ENCODE assay signal across 22 mouse cellular contexts in genomic region chr4:109316941-109317894, GRCm38 (mm10). TPM values are rescaled to one million over a fixed set of nuclear protein-coding genes. Genes with fewer than 3 reads are reported as not detected.
DNase-seq lines count a peak whose midpoint lies in the region; TF ChIP-seq lines count a peak whose summit lies in the region.
"Had no signal": no experiment of that assay in that cellular context is flagged by ENCODE, and none has a peak within 500 bp of the region (broad histone marks: within the 10 kb centered on the region; RNA-seq: fewer than 3 reads in every experiment).

No protein-coding gene starts in this region.

- no peak overlapping the region; the same call in 1 of the 2 replicates for H3K27ac ChIP-seq in kidney, adult 2 months (ENCODE audit: insufficient read depth, low read depth, low read length)
- peak overlapping the region; percentile 78 for H3K27ac ChIP-seq in bone marrow macrophage, adult 2 months (ENCODE audit: insufficient read depth, low read depth, low read length)
- H3K27ac ChIP-seq: embryonic facial prominence, embryonic 10.5 days; forebrain, embryonic 15.5 days; heart, embryonic 15.5 days; left cerebral cortex, adult 2 months; midbrain, embryonic 10.5 days; stomach, postnatal 0 days had no signal

- no peak overlapping the region for H3K4me3 ChIP-seq in kidney, adult 2 months (ENCODE audit: insufficient read depth, low read depth, low read length)
- no peak overlapping the region for H3K4me3 ChIP-seq in bone marrow macrophage, adult 2 months (ENCODE audit: insufficient read depth, low read length)
- H3K4me3 ChIP-seq: embryonic facial prominence, embryonic 10.5 days; forebrain, embryonic 15.5 days; heart, embryonic 15.5 days; left cerebral cortex, adult 2 months; midbrain, embryonic 10.5 days had no signal

- no peaks in the 10 kb centered on the region; the same call in none of the 2 replicates for H3K36me3 ChIP-seq in kidney, adult 2 months (ENCODE audit: control insufficient read depth, insufficient read depth, low read length)
- H3K36me3 ChIP-seq: forebrain, embryonic 15.5 days; midbrain, embryonic 10.5 days had no signal

- peaks cover 2% of the 10 kb centered on the region; the same call in 1 of the 2 replicates for H3K4me1 ChIP-seq in kidney, adult 2 months (ENCODE audit: control insufficient read depth, insufficient read depth, low read length)
- H3K4me1 ChIP-seq in bone marrow macrophage, adult 2 months (ENCODE audit: control insufficient read depth, insufficient read depth, low read length): peaks cover 11% of the 10 kb centered on the region
- H3K4me1 ChIP-seq: embryonic facial prominence, embryonic 10.5 days; forebrain, embryonic 15.5 days; midbrain, embryonic 10.5 days had no signal

- DNase-seq in adrenal gland, postnatal 36 days: peak; percentile 6 to 19
- DNase-seq in adrenal gland, postnatal 25 days: no peak
- DNase-seq in kidney, adult 2 months: peak; percentile 66
- no peak for DNase-seq in kidney, adult 18-20 months
- DNase-seq in 3T3-L1 (ENCODE audit: low read depth, low spot score): peak; percentile 49
- no peak for DNase-seq in ovary, adult 18-20 months (ENCODE audit: low spot score)
- DNase-seq in urinary bladder, postnatal 25 days (ENCODE audit: low spot score): no peak
- DNase-seq: adrenal gland, postnatal 14 days; cerebellum, adult 11 months; cerebellum, adult 9-11 months; kidney, adult 11 months; kidney, postnatal 10 days; right cerebral cortex, adult 18-20 months; thymus, adult 2 months; thymus, postnatal 4 days had no signal

- no peak for TF ChIP-seq POLR2A in kidney, adult 2 months (IDR thresholded peaks at IDR 0.05; ENCODE audit: low read depth, low read length)
- no peak for TF ChIP-seq POLR2A in bone marrow macrophage, adult 2 months (IDR thresholded peaks at IDR 0.05; ENCODE audit: borderline replicate concordance, low read depth, low read length)

- TF ChIP-seq CTCF in kidney, adult 2 months (conservative IDR thresholded peaks at IDR 0.05; ENCODE audit: insufficient read depth, insufficient read length, low read depth, low read length): no peak
- no peak for TF ChIP-seq CTCF in bone marrow macrophage, adult 2 months (IDR thresholded peaks at IDR 0.05; ENCODE audit: low read depth, low read length)

- H3K27me3 ChIP-seq in kidney, adult 2 months (replicated peaks; ENCODE audit: control insufficient read depth, insufficient read depth, low read length): no peaks in the 10 kb centered on the region
- H3K27me3 ChIP-seq: forebrain, embryonic 15.5 days; heart, embryonic 15.5 days had no signal

RNA-seq across cellular contexts. Expression of gene Eps15, which starts 37.1 kb away (rescaled TPM):
- total RNA-seq in adrenal gland, postnatal 36 days (2021): 10 to 100 TPM; 75.6 to 91.0 TPM
- total RNA-seq in adrenal gland, postnatal 25 days (2021): 74.9 and 79.7 TPM in 2 replicates
- 14.0 and 19.3 TPM in 2 replicates for polyA plus RNA-seq in kidney, adult 2 months (2012; rRNA removed)
- polyA plus RNA-seq in bone marrow macrophage, adult 2 months (2012; ENCODE audit: insufficient read depth, insufficient read length, missing spikeins): 137 and 156 TPM in 2 replicates

Comparison
In these comparisons a context has a peak if more than half of its experiments do, and no peak if none do; other contexts are left out.
1. DNase-seq: peak in adrenal gland, postnatal 36 days (2 of 2), kidney, adult 2 months (single experiment) and 3T3-L1 (single experiment); none in adrenal gland, postnatal 25 days (single experiment), kidney, adult 18-20 months (single experiment), ovary, adult 18-20 months (single experiment) and urinary bladder, postnatal 25 days (single experiment).